Mouse (Mus musculus) gastrocnemius, adult 8-10 months (tissue): Measurements from ENCODE around the gene Gm10134. TPM values are rescaled to one million over a fixed set of nuclear protein-coding genes. Genes with fewer than 3 reads are reported as not detected.
A peak's percentile ranks its signal among the peaks of the same experiment; 100 is the strongest.
"Not testable (repeated sequence)": the region's sequence is repeated elsewhere in the genome, so short reads cannot be mapped to it uniquely, and the experiment has no call there.

Experiments
- DNase-seq, 2 experiments: peaks; one replicate each; pipeline ENCODE4 v3.0.0; 2022; ENCODE audit warnings: low spot score in 2 of 2
- total RNA-seq, 4 experiments: library from RNA; stranded (reverse); gene quantifications; 2 replicates each; pipeline ENCODE4 v1.2.4; 2022

The Gm10134 gene
- total RNA-seq: 1 to 10 TPM in 1 of 4 experiments, not detected in 3; 1.6 TPM

DNA sequence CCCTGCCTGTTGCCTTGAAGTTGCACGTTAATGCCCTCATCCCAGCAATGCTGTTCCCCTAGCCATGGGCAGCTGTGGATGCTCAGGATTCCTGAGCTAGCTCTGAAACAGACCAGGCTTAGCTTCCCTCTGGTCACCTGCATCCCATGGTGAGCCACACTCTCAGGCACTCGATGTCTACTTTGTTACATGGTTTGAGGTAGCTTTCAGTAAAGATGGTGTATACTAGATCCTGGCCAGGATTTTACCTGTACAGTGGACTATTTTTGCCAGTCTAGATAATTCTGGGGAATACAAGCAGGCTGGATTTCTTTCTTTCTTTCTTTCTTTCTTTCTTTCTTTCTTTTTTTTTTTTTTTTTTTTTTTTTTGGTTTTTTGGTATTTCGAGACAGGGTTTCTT, at the start of gene Gm10134:
Gm10134 (plus strand) TSS at position 301 of the 400 bp plus-strand sequence.
- no peak for DNase-seq

DNA sequence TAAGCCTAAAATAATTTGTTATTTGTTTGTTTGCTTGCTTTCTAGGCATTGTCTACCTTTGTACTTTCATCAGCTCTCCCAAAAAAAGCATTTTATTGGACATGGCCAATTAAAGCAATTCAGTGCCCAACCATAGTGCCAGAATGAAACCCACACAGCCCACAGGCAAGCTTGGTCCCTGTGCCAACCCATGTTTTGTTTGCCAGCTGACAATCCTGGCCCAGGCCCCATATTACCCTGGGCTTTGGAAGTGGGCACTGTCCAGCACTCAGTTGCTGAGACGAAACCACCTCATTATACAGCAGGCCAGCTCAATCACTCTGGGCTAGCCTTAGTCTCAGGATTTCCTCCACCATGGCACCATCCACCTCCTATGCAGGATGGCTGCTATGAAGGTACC, 49.3 kb upstream of the Gm10134 start:
- DNase-seq: no peak

GRCm38 (mm10) chr2:28463919-28464318, 42.0 kb upstream of the Gm10134 start:
- no peak for DNase-seq

GRCm38 (mm10) chr2:28464919-28465318, 41.0 kb upstream of the Gm10134 start:
- DNase-seq: no peak

- no peak for DNase-seq
Observed at GRCm38 (mm10) chr2:28465836-28466518, 39.9 kb upstream of the Gm10134 start, which contains the start of gene 1700007K13Rik. Gene 1700007K13Rik, minus strand, starts transcription at chr2:28466332.

DNA sequence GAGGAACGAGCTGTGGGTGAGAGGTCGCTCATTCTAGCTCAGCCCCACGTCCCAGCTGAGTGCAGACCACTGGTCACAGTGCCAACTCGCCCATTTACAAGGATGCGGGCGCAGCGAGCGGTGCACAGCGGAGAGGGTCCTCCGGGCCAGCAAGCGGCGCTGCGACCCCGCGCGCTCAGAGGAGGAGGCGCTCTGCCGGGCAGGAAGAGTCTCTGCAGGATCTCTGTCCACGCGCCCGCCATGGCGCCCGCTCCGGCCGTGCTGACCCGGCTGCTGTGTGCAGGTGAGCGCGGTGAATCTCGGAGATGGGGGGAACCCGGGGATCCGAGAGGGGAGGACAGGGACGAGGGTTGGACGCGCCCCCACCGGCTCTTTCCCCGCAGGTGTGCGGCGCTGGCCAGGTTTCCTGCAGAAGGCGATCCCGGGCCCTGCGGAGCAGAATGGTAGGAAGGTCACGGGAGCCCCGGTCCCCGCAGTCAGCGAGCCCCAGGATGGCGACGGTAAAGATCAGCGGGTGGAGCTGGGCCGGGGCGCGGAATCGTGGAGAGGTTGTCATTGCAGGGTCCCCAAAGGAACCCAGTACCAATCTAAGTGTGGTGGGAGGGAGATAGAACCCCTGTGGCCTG, 37.9 kb upstream of the Gm10134 start, which contains the start of gene Mrps2:
Mrps2 (plus strand) TSS at position 207 of the 626 bp plus-strand sequence.
- peak; percentile 64 to 79 for DNase-seq

DNA sequence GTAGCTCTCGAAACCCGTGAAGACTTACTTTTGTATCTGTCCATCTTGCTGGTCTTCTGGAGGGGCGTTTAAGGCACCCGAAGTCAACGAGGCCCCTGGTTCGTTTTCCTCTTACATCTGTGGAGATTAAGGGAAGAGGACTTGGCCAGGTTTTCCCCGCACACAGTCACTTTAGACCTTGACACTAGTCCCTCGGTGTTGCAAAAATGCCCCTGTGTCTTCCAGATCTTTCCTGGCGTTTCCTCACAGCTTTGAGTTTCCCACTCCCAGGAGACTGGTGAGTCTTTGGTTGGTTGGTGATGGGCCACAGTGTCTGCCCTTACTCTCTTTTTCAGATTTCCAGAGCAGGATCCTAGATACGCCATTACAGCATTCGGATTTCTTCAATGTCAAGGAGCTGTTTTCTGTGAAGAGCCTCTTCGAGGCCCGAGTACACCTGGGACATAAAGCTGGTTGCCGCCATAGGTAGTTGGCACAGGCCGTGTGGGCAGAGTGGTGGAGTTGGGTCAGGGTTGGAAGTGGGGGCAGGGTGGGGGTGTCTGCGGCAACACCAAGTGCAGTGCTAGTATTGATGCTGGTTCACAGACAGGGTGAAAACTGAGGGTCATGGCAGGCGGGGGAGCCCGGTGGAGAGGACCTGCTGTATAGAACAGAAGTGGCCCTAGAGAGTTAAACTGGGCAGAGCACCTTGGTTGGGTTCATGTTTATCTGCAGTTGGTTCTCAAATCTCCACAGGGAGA, 37.2 kb upstream of the Gm10134 start:
- DNase-seq: no peak

- no peak for DNase-seq
Observed at GRCm38 (mm10) chr2:28469461-28469860, 36.4 kb upstream of the Gm10134 start.

DNA sequence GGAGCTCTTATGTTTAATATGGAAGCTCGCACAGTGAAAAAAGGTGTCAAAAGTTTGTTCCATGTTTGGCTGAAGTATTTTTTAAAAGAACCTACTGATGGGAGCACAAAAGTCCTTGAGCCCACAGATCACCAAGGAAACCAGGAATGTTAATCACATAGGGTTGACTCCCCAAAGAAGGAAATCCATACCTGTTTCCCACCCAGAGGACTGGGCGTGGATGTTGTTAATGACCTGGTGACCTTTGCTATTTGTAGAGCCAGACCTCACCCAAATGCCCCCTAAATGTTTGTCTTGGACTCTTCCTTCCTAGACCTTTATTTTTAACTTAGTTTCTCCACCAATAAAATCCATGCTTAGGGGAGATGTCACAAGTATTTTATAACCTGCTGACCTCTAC, 35.3 kb upstream of the Gm10134 start:
- no peak for DNase-seq

- not testable (repeated sequence) for DNase-seq
Observed at GRCm38 (mm10) chr2:28472011-28472410, 33.9 kb upstream of the Gm10134 start.

DNA sequence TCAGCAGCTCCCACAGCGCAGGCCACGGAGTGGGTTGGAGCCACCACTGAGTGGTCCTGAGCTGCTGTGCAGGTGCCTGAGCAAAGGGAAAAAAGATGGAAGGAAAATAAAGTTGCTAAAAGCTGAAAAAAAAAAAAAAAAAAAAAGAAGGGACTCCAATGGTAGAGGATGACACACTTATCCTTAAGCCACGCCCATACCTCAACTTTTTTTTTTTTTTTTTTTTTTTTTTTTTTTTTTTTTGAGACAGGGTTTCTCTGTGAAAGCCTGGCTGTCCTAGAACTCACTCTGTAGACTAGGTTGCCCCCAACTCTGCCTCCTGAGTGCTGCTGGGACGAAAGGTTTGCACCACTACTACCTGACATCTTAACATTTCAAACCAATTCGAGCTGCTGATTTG, 27.9 kb upstream of the Gm10134 start:
- not testable (repeated sequence) for DNase-seq

DNA sequence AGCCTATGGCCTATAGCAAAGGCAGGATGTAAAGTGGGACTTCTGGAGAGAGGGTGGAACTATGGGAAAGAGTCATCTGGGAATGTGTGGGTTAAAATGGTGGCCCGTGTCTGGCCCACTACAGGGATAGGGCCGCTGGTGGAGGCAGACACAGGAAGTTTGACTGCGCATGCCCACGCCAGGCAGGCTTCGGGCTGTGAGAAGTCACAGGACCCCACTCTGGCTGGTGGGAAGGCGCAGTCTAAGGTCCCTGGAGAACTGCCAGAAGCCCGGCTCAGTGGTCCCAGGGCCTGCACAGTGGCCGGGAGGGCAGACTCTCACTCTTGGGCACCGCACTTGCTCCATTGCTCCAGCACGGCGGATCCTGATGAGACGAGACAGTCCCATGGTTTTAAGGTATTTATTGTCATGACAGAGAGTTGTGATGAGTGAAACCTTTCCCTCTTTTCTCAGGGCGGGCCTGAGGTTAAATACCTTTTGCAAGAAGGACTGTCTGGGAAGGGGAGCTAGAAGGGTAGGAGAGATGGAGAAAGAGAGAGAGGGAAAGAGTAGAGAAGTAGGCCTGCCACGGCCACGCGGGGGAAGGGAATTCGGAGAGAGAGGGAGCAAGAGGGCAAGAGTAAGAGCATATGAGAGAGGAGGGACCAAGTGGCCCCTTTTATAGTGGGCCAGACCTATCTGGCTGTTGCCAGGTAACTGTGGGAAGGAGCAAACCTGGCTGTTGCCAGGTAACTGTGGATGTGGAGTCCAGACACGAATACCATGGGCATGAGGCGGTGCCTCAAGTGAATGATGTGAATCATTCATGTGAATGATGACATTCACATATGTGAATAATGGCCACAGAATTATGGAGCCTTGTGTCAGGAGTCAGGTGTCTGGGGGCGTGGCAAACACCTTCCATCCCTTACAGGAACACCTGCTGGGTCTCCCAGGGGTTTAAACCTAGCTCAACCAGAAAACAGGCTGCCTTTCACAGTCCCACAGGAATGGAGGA, 26.4 kb upstream of the Gm10134 start:
- no peak for DNase-seq

DNA sequence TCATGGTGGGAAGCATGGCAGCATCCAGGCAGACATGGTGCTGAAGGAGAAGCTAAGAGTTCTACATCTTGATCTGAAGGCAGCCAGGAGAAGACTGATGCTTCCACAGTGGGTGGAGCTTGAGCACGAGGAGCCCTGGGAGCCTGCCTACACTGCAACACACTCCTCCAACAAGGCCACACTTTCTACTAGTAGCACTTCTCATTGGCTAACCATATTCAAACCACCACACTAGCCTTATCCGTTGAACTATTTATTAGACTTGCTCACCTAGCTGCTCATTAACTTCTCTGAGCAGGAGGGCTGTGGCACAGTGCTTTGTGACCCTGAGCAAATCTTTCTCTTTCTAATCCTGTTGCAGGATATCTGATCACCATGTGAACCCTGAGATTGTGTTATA, 22.0 kb upstream of the Gm10134 start:
- no peak for DNase-seq

DNA sequence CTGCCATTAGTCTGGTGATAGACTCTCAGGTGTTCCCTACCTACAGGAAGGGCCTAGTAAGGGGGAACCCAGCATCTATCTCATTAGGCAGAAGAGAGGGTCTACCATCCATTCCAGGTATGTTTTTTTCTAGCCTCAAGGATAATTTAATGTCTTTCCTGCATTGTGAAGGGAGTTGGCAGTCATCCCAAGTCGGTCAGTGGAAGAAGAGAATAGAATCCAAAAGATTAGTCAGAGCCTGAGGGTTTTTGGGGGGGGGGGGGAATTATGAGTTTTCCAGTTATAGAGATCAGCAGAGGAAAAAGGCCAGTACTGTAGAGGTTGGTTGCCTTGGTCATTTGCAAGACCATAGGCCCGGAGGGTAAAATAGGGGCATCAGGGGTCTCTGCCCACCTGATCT, 11.4 kb upstream of the Gm10134 start:
- no peak for DNase-seq

DNA sequence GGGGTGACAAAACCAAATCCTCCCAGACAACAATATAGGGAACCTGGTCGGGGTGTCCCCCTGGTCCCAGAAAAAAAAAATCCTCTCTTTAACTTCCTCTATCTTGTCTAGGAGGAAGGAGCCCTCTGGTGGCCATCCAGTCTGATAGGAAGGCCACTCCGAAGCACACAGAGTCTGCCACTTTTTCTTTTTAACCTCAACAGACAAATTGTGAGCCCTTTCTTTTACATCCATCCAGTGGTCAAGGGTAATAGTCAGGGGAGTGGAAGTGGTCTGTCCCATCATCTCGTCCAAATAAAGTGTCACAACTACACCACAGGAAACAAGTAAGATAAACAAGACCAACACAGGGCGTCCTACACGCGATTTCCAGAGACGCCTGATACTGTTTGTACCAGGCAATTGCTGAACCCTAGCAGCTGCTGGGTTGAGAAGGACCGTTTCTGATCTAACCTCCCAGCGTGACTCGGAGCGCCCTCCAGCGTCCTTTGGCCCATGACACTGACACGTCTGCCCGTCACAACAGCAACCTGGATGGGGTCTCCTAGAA, 10.6 kb upstream of the Gm10134 start:
- no peak for DNase-seq

GRCm38 (mm10) chr2:28495801-28496595, 9.9 kb upstream of the Gm10134 start:
- no peak for DNase-seq

DNA sequence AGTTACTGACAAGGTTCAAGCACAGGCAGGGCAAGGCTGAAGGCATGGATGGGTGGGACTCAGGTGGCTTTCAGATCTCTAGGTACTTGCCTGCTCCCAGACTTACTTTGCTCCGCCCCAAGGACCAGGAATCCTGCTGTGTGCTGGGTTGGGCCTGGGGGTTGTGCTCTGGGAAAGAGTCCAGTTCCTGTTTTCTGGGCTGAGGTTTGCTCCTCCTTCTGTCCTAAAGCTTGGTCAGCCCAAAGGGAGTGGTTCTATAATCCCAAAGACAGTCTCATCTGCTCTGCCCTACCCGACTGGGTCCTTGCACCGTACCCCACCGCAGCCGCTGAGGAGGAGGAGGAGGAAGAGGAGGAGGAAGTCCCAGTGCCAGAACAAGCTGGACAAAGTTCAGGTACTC, 9.2 kb upstream of the Gm10134 start, which contains the start of gene Gbgt1:
Gbgt1 (plus strand) TSS at position 221 of the 400 bp plus-strand sequence.
- no peak for DNase-seq

- no peak for DNase-seq
Observed at GRCm38 (mm10) chr2:28497561-28497960, 8.3 kb upstream of the Gm10134 start.

- no peak for DNase-seq
Observed at GRCm38 (mm10) chr2:28498431-28498830, 7.5 kb upstream of the Gm10134 start.

- DNase-seq: no peak
Observed at GRCm38 (mm10) chr2:28502987-28503386, 2.9 kb upstream of the Gm10134 start.
